Mouse (Mus musculus) A20 (cell line): ENCODE data around the gene Nrxn3.

Experiments used
- DNase-seq: peaks from one replicate; pipeline ENCODE4 v3.0.0-alpha.2; 2011; ENCODE audit warnings: low read depth, low spot score

The Nrxn3 gene

GRCm38 (mm10) chr12:90063443-90063842 lies 1340.8 kb downstream of the Nrxn3 start:
- DNase-seq, result no peak

GRCm38 (mm10) chr12:90085862-90086261 lies 1363.2 kb downstream of the Nrxn3 start:
- DNase-seq, result no peak

- no peak for DNase-seq
Measured at GRCm38 (mm10) chr12:90095754-90096153, 1373.1 kb downstream of the Nrxn3 start.

- no peak for DNase-seq
Measured at GRCm38 (mm10) chr12:90113351-90113791, 1390.7 kb downstream of the Nrxn3 start.

GRCm38 (mm10) chr12:90131927-90132869 lies 1409.5 kb downstream of the Nrxn3 start:
- no peak for DNase-seq

- no peak for DNase-seq
Measured at GRCm38 (mm10) chr12:90142011-90142410, 1419.3 kb downstream of the Nrxn3 start.

- no peak for DNase-seq
Measured at GRCm38 (mm10) chr12:90144247-90144646, 1421.6 kb downstream of the Nrxn3 start.

GRCm38 (mm10) chr12:90158131-90158772 lies 1435.6 kb downstream of the Nrxn3 start:
- DNase-seq, result no peak

GRCm38 (mm10) chr12:90159911-90160310 lies 1437.2 kb downstream of the Nrxn3 start:
- no peak for DNase-seq

GRCm38 (mm10) chr12:90166118-90166517 lies 1443.4 kb downstream of the Nrxn3 start:
- DNase-seq, result no peak

GRCm38 (mm10) chr12:90181566-90181965 lies 1458.9 kb downstream of the Nrxn3 start:
- DNase-seq, result no peak

- DNase-seq, result no peak
Measured at GRCm38 (mm10) chr12:90183021-90183420, 1460.3 kb downstream of the Nrxn3 start.

GRCm38 (mm10) chr12:90196161-90196560 lies 1473.5 kb downstream of the Nrxn3 start:
- no peak for DNase-seq

GRCm38 (mm10) chr12:90197994-90198393 lies 1475.3 kb downstream of the Nrxn3 start:
- DNase-seq, result no peak

- DNase-seq, result no peak
Measured at GRCm38 (mm10) chr12:90202501-90202900, 1479.8 kb downstream of the Nrxn3 start.

GRCm38 (mm10) chr12:90211410-90211809 lies 1488.7 kb downstream of the Nrxn3 start:
- no peak for DNase-seq

- no peak for DNase-seq
Measured at GRCm38 (mm10) chr12:90217060-90217459, 1494.4 kb downstream of the Nrxn3 start.

GRCm38 (mm10) chr12:90229062-90229461 lies 1506.4 kb downstream of the Nrxn3 start:
- no peak for DNase-seq

- DNase-seq, result no peak
Measured at GRCm38 (mm10) chr12:90236093-90236492, 1513.4 kb downstream of the Nrxn3 start.

GRCm38 (mm10) chr12:90260301-90260700 lies 1537.6 kb downstream of the Nrxn3 start:
- no peak for DNase-seq

- no peak for DNase-seq
Measured at GRCm38 (mm10) chr12:90268111-90268510, 1545.4 kb downstream of the Nrxn3 start.

- DNase-seq, result no peak
Measured at GRCm38 (mm10) chr12:90270763-90271379, 1548.2 kb downstream of the Nrxn3 start.
